Mouse (Mus musculus) layer of hippocampus, postnatal 10 days (tissue): ENCODE results near the gene Tas2r116. TPM values are rescaled to one million over a fixed set of nuclear protein-coding genes. Genes with fewer than 3 reads are reported as not detected.

Experiments
- DNase-seq, 2 experiments: peaks; one replicate each; pipeline ENCODE4 v3.0.0; 2021; ENCODE audit warnings: low spot score in 2 of 2
- long read RNA-seq: library from polyadenylated mRNA; stranded (forward); transcript quantifications from one replicate; pipeline ENCODE4 v2.0.0, GENCODE M21; 2023
- total RNA-seq, 2 experiments: library from RNA; stranded (reverse); gene quantifications; 2 replicates each; pipeline ENCODE4 v1.2.3; 2021

The Tas2r116 gene
- not detected for total RNA-seq
- long read RNA-seq: 0 reads

DNA sequence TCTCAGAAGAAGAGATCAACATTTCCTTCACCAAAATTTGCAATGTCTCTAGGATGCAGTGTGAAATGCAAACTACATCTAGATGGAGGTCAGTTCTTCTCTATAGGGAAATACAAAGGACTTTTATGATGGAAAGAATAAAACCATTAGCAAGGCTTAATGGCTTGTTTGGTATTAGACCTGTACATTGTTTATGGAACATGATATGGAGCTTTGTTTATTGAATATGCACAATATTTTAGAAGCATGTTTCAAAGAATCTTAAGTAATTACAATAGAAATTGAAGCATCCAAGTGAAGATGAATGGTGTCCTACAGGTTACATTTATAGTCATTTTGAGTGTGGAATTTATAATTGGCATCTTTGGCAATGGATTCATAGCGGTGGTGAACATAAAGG is at the start of gene Tas2r116:
TSS of gene Tas2r116 (plus strand) at position 301 of the 400 bp plus-strand sequence.
- no peak for DNase-seq

DNA sequence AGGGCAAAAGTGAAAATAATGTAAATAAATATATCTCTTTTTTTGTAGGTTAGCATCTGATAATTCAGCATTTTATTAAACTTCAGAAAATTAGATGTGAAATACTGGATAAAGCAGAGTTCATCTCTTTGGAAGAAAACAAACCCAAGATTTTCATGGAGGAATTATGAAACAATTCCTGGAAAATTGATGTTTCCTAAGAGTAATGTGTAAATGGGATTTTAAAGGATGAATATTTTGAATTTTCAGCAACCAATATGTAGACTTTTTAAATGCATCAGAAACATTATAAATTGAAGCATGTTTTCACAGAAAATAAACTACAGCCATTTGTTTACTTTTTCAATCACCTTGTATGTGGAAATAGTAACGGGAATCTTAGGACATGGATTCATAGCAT is 8.4 kb upstream of the Tas2r116 start, which contains the start of gene Tas2r123:
TSS of gene Tas2r123 (plus strand) at position 301 of the 400 bp plus-strand sequence.
- no peak for DNase-seq

DNA sequence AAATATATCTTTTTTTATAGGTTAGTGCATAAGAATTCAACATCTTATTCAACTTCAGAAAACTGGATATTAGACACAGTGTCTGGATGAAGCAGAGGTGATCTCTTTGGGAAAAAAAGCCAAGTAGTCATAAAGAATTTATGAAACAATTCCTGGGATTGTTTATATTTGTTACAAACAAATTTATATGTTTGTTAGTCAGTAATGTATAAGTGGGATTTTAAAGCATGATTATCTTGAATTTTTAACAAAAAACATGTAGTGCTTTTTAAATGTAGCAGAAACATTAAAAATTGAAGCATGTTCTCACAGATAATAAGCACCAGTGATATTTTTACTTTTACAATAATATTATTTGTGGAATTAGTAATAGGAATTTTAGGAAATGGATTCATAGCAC is 12.5 kb downstream of the Tas2r116 start, which contains the start of gene Tas2r110:
TSS of gene Tas2r110 (plus strand) at position 301 of the 400 bp plus-strand sequence.
- no peak for DNase-seq

DNA sequence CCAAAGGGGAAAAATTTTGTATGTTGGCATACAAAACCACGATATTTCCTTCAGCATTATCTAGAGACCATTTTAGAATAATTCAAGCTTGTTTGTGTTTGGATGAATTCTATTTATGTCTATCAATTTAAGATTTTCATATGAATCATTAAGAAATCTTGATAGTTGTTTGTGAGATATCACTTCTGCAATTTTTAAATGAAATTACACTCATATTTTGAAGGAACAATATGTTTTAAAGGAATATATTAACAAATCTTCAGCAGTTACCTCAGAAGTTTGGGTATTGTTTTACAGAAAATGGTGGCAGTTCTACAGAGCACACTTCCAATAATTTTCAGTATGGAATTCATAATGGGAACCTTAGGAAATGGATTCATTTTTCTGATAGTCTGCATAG is 37.5 kb downstream of the Tas2r116 start, which contains the start of gene Tas2r113:
TSS of gene Tas2r113 (plus strand) at position 301 of the 400 bp plus-strand sequence.
- no peak for DNase-seq

Other genes starting within 250 kb of the Tas2r116 start
- not detected for gene A630073D07Rik, start 203.9 kb upstream of the Tas2r116 start, total RNA-seq
- not detected for gene Tas2r120, start 198.5 kb upstream of the Tas2r116 start, total RNA-seq
- not detected for gene Tas2r121, start 154.4 kb upstream of the Tas2r116 start, total RNA-seq
- not detected for gene Tas2r122, start 143.5 kb upstream of the Tas2r116 start, total RNA-seq
- not detected for gene Tas2r115, start 117.4 kb upstream of the Tas2r116 start, total RNA-seq
- gene Tas2r124, start 100.7 kb upstream of the Tas2r116 start, total RNA-seq: not detected
- not detected for gene Tas2r102, start 93.3 kb upstream of the Tas2r116 start, total RNA-seq
- gene Tas2r136, start 77.3 kb upstream of the Tas2r116 start, total RNA-seq: not detected
- gene Tas2r117, start 52.6 kb upstream of the Tas2r116 start, total RNA-seq: not detected
- not detected for gene Tas2r123, start 8.3 kb upstream of the Tas2r116 start, total RNA-seq
- not detected for gene Tas2r110, start 12.6 kb downstream of the Tas2r116 start, total RNA-seq
- gene Tas2r113, start 37.6 kb downstream of the Tas2r116 start, total RNA-seq: not detected
- gene Tas2r125, start 54.2 kb downstream of the Tas2r116 start, total RNA-seq: not detected
- not detected for gene Tas2r129, start 95.7 kb downstream of the Tas2r116 start, total RNA-seq
- gene Tas2r131, start 102.5 kb downstream of the Tas2r116 start, total RNA-seq: not detected
- gene Tas2r109, start 125.5 kb downstream of the Tas2r116 start, total RNA-seq: not detected
- gene Tas2r103, start 181.7 kb downstream of the Tas2r116 start, total RNA-seq: not detected
- not detected for gene Tas2r140, start 200.4 kb downstream of the Tas2r116 start, total RNA-seq
- 10 to 100 TPM; 60.8 to 63.8 TPM for gene Smim10l1, start 249.5 kb downstream of the Tas2r116 start, total RNA-seq